Mouse (Mus musculus): ENCODE measurements at regions not wholly inside any gene's neighbourhood (a gene's known extent, or its start where the extent isn't known, plus 50 kb on each side); places are given as distances from the start of the nearest gene placed in this dataset.

GRCm38 (mm10) chr12:25266701-25267571 lies 170.0 kb upstream of the Id2 start:
- Histone ChIP-seq H3K36me3 (ENCODE audit: insufficient read depth, low read length) (no peaks in the 10 kb centered on the region), H3K27ac (ENCODE audit: low read length) (no peak overlapping the region), H3K4me1 (ENCODE audit: insufficient read depth, low read depth, low read length) (peaks cover 12% of the 10 kb centered on the region; the same call in 1 of the 2 replicates), H3K9me3 (ENCODE audit: low read length) (no peaks in the 10 kb centered on the region), H3K4me3 (ENCODE audit: low read depth, low read length) (no peak overlapping the region), H3K4me2 (replicated peaks; ENCODE audit: low read depth, low read length) (no peak overlapping the region), H3K9ac (replicated peaks; ENCODE audit: low read depth) (no peak overlapping the region), H3K27me3 (replicated peaks; ENCODE audit: insufficient read depth, low read length) (no peaks in the 10 kb centered on the region)
- TF ChIP-seq CTCF (IDR thresholded peaks at IDR 0.05), result no peak
- no peak for TF ChIP-seq EP300 (IDR thresholded peaks at IDR 0.05)
- ATAC-seq (peak; percentile 24; the same call in 1 of the 2 replicates), DNase-seq (ENCODE audit: low spot score) (no peak)
- 59% methylated on average over 17 of the region's 17 CpGs for WGBS

GRCm38 (mm10) chr12:25265560-25266525 lies 168.9 kb upstream of the Id2 start:
- no peaks in the 10 kb centered on the region for H3K9me3 ChIP-seq (ENCODE audit: low read length)
- H3K4me1 ChIP-seq (ENCODE audit: insufficient read depth, low read depth, low read length), result peaks cover 12% of the 10 kb centered on the region; the same call in 1 of the 2 replicates
- no peak for DNase-seq (ENCODE audit: low spot score)
- H3K9ac ChIP-seq (replicated peaks; ENCODE audit: low read depth), result no peak overlapping the region
- no peaks in the 10 kb centered on the region for H3K27me3 ChIP-seq (replicated peaks; ENCODE audit: insufficient read depth, low read length)
- TF ChIP-seq CTCF (IDR thresholded peaks at IDR 0.05), result no peak
- 42% methylated on average over 11 of the region's 11 CpGs for WGBS
- no peak overlapping the region for H3K4me2 ChIP-seq (replicated peaks; ENCODE audit: low read depth, low read length)
- H3K27ac ChIP-seq (ENCODE audit: low read length), result no peak overlapping the region
- no peak for ATAC-seq
- no peaks in the 10 kb centered on the region for H3K36me3 ChIP-seq (ENCODE audit: insufficient read depth, low read length)
- no peak overlapping the region for H3K4me3 ChIP-seq (ENCODE audit: low read depth, low read length)

- 57% methylated on average over 13 of the region's 13 CpGs for WGBS
- TF ChIP-seq EP300 (IDR thresholded peaks at IDR 0.05) (no peak), CTCF (IDR thresholded peaks at IDR 0.05) (no peak)
- no peak for ATAC-seq
- Histone ChIP-seq H3K9me3 (ENCODE audit: low read length) (no peaks in the 10 kb centered on the region), H3K9ac (replicated peaks; ENCODE audit: low read depth) (no peak overlapping the region), H3K4me3 (ENCODE audit: low read depth, low read length) (no peak overlapping the region), H3K36me3 (ENCODE audit: insufficient read depth, low read length) (no peaks in the 10 kb centered on the region), H3K4me1 (ENCODE audit: insufficient read depth, low read depth, low read length) (peaks cover 12% of the 10 kb centered on the region; the same call in 1 of the 2 replicates), H3K27me3 (replicated peaks; ENCODE audit: insufficient read depth, low read length) (no peaks in the 10 kb centered on the region), H3K27ac (ENCODE audit: low read length) (no peak overlapping the region), H3K4me2 (replicated peaks; ENCODE audit: low read depth, low read length) (no peak overlapping the region)
- DNase-seq (ENCODE audit: low spot score), result no peak
Observed at GRCm38 (mm10) chr12:25265066-25265465, 168.1 kb upstream of the Id2 start.

- TF ChIP-seq EP300 (IDR thresholded peaks at IDR 0.05) (no peak), CTCF (IDR thresholded peaks at IDR 0.05) (no peak)
- H3K4me1 ChIP-seq (ENCODE audit: insufficient read depth, low read depth, low read length), result peaks cover 9% of the 10 kb centered on the region; the same call in 1 of the 2 replicates
- H3K9ac ChIP-seq (replicated peaks; ENCODE audit: low read depth), result no peak overlapping the region
- 91% methylated on average over 3 of the region's 3 CpGs for WGBS
- DNase-seq (ENCODE audit: low spot score), result no peak
- no peak for ATAC-seq
- H3K9me3 ChIP-seq (ENCODE audit: low read length), result no peaks in the 10 kb centered on the region
- H3K27me3 ChIP-seq (replicated peaks; ENCODE audit: insufficient read depth, low read length), result no peaks in the 10 kb centered on the region
- no peak overlapping the region for H3K4me3 ChIP-seq (ENCODE audit: low read depth, low read length)
- H3K36me3 ChIP-seq (ENCODE audit: insufficient read depth, low read length), result no peaks in the 10 kb centered on the region
- H3K27ac ChIP-seq (ENCODE audit: low read length), result no peak overlapping the region
- no peak overlapping the region for H3K4me2 ChIP-seq (replicated peaks; ENCODE audit: low read depth, low read length)
Observed at GRCm38 (mm10) chr12:25264408-25264807, 167.5 kb upstream of the Id2 start.

GRCm38 (mm10) chr12:25262461-25262860 lies 165.5 kb upstream of the Id2 start:
- Histone ChIP-seq H3K4me2 (replicated peaks; ENCODE audit: low read depth, low read length) (no peak overlapping the region), H3K4me1 (ENCODE audit: insufficient read depth, low read depth, low read length) (0 out of 2 replicates have a peak, but pooled peaks cover 3% of the 10 kb centered on the region), H3K27ac (ENCODE audit: low read length) (no peak overlapping the region), H3K27me3 (replicated peaks; ENCODE audit: insufficient read depth, low read length) (no peaks in the 10 kb centered on the region), H3K9ac (replicated peaks; ENCODE audit: low read depth) (no peak overlapping the region), H3K4me3 (ENCODE audit: low read depth, low read length) (no peak overlapping the region), H3K36me3 (ENCODE audit: insufficient read depth, low read length) (no peaks in the 10 kb centered on the region), H3K9me3 (ENCODE audit: low read length) (no peaks in the 10 kb centered on the region)
- DNase-seq (ENCODE audit: low spot score), result no peak
- ATAC-seq, result no peak
- 81% methylated on average over 3 of the region's 3 CpGs for WGBS
- TF ChIP-seq EP300 (IDR thresholded peaks at IDR 0.05), result no peak
- TF ChIP-seq CTCF (IDR thresholded peaks at IDR 0.05), result no peak

- Histone ChIP-seq H3K27ac (ENCODE audit: low read length) (no peak overlapping the region), H3K27me3 (replicated peaks; ENCODE audit: insufficient read depth, low read length) (no peaks in the 10 kb centered on the region), H3K4me3 (ENCODE audit: low read depth, low read length) (no peak overlapping the region), H3K36me3 (ENCODE audit: insufficient read depth, low read length) (no peaks in the 10 kb centered on the region), H3K4me2 (replicated peaks; ENCODE audit: low read depth, low read length) (no peak overlapping the region), H3K9me3 (ENCODE audit: low read length) (no peaks in the 10 kb centered on the region), H3K4me1 (ENCODE audit: insufficient read depth, low read depth, low read length) (no peaks in the 10 kb centered on the region), H3K9ac (replicated peaks; ENCODE audit: low read depth) (no peak overlapping the region)
- no peak for TF ChIP-seq EP300 (IDR thresholded peaks at IDR 0.05)
- no peak for TF ChIP-seq CTCF (IDR thresholded peaks at IDR 0.05)
- ATAC-seq (no peak), DNase-seq (ENCODE audit: low spot score) (no peak)
- WGBS, result 92% methylated on average over 2 of the region's 2 CpGs
Observed at GRCm38 (mm10) chr12:25259123-25259522, 162.2 kb upstream of the Id2 start.

Measured in lung, postnatal 0 days (tissue).